Mouse (Mus musculus) small intestine, adult 2 months (tissue): Measurements from ENCODE around the gene Scube3.

ENCODE experiments used
- CTCF ChIP-seq: fragments of 200-500 bp; IDR thresholded peaks from 2 replicates; pipeline ENCODE4 v1.5.1; 2012; ENCODE audit warnings: low read depth, mild to moderate bottlenecking, control low read depth, inconsistent platforms, low read length, moderate library complexity, mixed read lengths; ENCODE audit not compliant: insufficient replicate concordance, insufficient read length; ENCODE audit errors: extremely low read depth
- POLR2A ChIP-seq: fragments of 200-500 bp; IDR thresholded peaks from 2 replicates; pipeline ENCODE4 v1.6.1; 2012; ENCODE audit warnings: low read depth, mild to moderate bottlenecking, control low read depth, inconsistent platforms, low read length, moderate library complexity

DNA sequence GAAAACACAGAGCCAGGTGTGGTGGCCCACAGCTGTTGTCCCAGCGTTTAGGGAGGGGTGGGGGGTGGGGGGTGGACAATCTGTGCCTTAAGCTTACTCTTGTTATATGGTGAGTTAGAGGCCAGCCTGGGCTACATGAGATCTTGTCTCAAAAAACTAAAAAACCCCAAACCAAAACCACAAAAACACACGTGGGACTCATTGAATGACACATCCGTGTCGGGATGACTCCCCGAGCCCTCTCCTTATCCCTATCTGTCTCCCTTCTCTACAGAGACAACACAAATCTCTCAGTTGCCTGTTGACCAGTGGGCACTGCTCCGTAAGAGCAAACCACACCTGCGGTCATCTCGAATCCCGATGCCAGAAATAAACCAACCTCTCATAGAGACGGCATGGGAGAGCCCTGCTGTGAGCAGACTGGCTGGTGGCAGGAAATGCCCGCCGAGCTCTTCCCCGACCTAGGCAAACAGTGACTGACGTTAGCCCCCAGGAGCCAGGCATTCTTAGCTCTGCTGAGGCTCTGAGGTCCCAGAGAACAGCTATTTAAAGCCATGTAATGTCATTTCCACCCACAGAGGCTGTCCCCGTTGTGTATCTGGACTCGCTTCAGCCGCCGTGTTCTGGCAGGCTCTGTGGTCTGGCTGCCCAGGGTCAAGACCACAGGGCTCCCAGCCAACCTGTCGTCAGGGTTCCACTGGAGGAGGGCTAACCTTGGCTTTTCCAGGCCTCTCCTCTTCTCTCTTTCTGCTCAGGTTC is 24.3 kb upstream of the Scube3 start:
- no peak for TF ChIP-seq CTCF
- no peak for TF ChIP-seq POLR2A
